Mouse (Mus musculus) left cerebral cortex, adult 2 months (tissue): ENCODE measurements around the gene Slc6a4. TPM values are rescaled to one million over a fixed set of nuclear protein-coding genes. Genes with fewer than 3 reads are reported as not detected.

ENCODE experiments used
- DNase-seq, 2 experiments: peaks; one replicate each; pipeline ENCODE4 v3.0.0; 2021 to 2022; ENCODE audit warnings: low spot score in 2 of 2, mixed read lengths in 1 of 2; ENCODE audit errors: extremely low spot score in 1 of 2
- H3K27ac ChIP-seq: fragments of 200-600 bp; 2 replicates; pipeline ENCODE4 v1.8.1; 2022
- H3K4me3 ChIP-seq: fragments of 200-600 bp; 2 replicates; pipeline ENCODE4 v1.8.1; 2022
- CTCF ChIP-seq: fragments of 200-600 bp; IDR thresholded peaks from 2 replicates; pipeline ENCODE4 v1.8.1; 2022; ENCODE audit warnings: antibody characterized with exemption, mild to moderate bottlenecking, moderate library complexity
- intact Hi-C: fragments of 180-260 bp; cut with DNase I; formaldehyde crosslinking; loops from one replicate; pipeline ENCODE4 v1.15.1; 2025
- long read RNA-seq, 2 experiments: library from polyadenylated mRNA; stranded (forward); transcript quantifications; one replicate each; pipeline ENCODE4 v2.0.0; 2021; ENCODE audit warnings: borderline mapping rate in 2 of 2
- total RNA-seq, 2 experiments: library from RNA; stranded (reverse); gene quantifications; 2 replicates each; pipeline ENCODE4 v1.2.3; 2021

Gene Slc6a4
- under 1 TPM in 1 of 2 experiments, not detected in 1; 0.41 TPM for total RNA-seq
- long read RNA-seq, experiment 1: 0 reads
- long read RNA-seq, experiment 2: 0 reads

DNA sequence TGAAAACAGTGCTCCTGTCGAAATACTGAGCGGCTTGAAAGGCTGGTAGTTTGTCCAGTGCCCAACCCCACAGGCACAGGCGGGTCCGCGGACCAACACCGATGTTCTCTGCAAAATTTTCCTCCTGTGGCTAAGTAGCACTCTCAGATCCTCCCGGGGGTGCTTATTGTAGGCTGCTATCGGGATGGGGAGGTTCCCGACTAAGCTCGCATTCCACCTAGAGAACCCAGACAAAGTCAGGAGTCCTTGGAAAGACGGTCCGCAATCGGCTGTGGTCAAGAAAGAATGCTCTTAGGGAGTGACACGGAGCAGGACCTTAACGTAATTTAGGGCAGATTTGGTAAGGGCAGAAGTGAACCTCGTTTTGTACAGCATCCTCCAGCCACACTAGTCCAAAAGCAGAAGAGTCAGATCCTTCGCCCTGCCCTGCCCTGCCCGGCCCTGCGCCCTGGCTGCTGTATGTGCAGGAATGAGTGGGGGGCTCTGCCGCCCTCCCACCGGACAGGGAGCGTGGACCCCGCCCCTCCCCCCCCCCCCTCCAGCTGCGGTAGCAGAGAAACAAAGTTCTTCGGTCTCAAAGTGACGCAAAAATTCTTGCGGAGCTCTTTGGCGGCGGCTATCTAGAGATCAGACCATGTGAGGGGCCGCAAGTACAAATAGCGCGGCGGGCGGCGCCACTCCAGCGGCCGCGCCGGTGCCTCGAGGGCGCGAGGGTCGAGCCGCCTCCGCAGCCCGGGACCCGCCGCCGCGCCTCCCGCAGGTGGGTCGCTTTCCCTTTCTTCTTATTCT, at the start of gene Slc6a4:
Gene Slc6a4, plus strand, starts transcription at position 688 of the 789 bp plus-strand sequence.
- intact Hi-C loops: loop anchor here (2.0 to 10.0 kb wide), 3 partner anchors 74 to 307 kb away; no protein-coding TSS in a partner anchor
- no peak for DNase-seq
- peak within 1 kb of the TSS; percentile 33 for H3K4me3 ChIP-seq

DNA sequence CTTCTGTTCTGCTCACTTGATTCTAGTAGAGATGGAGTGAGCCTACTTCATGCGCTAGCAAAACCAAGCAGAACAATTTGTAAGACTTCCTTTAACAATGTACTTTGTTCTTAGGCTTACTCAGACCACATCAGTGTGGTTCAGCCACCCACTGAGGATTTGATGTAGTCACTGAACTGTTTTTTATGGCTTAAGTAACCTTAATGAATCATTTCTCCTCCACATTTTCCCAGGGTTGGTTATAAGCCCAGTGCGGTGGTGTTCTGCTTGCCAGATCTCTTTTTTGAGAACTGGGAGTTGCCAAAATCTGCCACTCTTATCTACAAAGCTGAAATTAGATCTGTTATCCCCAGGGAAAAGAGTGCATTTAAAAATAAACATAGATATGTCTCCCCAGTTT, 44.9 kb upstream of the Slc6a4 start:
- TF ChIP-seq CTCF: no peak
- no peak for DNase-seq
- H3K27ac ChIP-seq: no peak overlapping the region
- intact Hi-C loops: no loop called here
- H3K4me3 ChIP-seq: no peak overlapping the region

More for the DNA sequence above, at the start of gene Slc6a4:
- H3K27ac ChIP-seq: no peak within 1 kb of the TSS
- TF ChIP-seq CTCF: no peak

DNA sequence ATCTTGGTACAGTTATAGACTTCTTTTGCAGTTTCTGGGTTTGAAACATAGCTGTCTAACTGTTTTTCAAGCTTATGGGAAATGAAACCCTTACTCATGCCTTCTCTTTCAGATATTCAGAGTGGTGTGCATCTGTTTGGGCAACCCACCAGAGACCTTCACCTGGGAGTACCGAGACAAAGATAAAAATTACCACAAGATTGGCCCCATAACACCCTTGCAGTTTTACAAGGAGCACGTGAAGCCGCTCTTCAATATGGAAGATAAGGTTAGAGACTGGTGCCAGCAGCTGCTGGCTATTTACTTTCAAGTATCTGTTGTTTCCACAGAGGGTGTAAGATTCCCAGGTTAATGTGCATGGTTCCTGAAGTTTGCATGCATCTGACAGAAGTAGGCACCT, 32.7 kb upstream of the Slc6a4 start:
- no peak for DNase-seq

DNA sequence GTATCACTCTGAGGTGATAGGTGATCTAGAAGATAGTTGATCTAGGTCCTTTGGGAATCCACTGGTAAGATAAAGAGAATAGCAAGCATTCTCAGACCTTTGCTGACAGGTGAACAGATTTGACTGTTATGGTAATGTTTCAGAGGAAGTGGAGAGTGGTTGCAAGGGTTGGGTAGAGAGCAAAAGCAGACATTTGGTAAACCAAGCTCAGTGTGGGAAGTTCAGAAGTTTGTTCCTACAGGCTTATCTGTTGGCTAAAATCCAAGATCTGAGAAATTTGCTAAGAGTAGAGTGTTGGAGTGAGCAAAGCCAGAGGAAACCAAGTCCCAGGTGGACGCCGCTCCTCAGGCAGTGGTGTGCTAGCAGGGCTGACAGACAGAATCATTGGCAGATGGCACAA, 28.1 kb upstream of the Slc6a4 start:
- DNase-seq: no peak
- Histone ChIP-seq H3K4me3 (no peak overlapping the region), H3K27ac (no peak overlapping the region)
- no peak for TF ChIP-seq CTCF
- intact Hi-C loops: no loop called here

More for the DNA sequence above, 32.7 kb upstream of the Slc6a4 start:
- intact Hi-C loops: loop anchor here (5.0 kb wide), 1 partner anchor 82 kb away; no protein-coding TSS in a partner anchor
- no peak overlapping the region for H3K4me3 ChIP-seq
- no peak for TF ChIP-seq CTCF
- H3K27ac ChIP-seq: no peak overlapping the region

GRCm38 (mm10) chr11:76974680-76975319, 23.6 kb upstream of the Slc6a4 start:
- H3K27ac ChIP-seq: no peak overlapping the region
- no peak overlapping the region for H3K4me3 ChIP-seq
- TF ChIP-seq CTCF: no peak; the same call in 1 of the 2 replicates
- intact Hi-C loops: no loop called here
- DNase-seq: no peak

DNA sequence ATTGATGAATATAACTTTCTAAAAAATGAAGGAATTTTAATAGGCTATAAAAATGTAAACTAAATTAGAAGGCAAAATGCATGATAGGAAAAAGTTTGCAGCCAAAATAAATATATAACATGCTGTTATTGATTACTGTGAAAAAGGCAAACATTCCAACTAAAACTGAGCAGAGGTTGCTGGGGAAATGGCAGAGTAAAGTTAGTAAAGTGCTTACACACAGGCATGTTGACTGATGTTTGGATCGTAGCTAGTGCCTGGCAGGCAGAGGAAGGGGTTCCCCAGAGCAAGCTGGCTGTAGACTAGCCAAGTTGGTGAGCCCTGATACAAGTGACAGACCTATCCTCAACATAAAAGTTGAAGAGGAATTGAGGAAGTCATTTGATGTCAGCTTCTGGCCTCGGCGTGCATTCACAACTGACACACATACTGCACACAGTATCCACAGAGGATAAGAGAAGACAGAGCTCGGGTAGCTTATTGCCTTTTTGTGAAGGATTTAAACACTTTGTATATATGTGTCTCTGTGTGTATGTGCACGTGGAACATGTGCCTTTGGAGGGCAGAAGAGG, 16.7 kb upstream of the Slc6a4 start:
- intact Hi-C loops: no loop called here
- TF ChIP-seq CTCF: no peak
- Histone ChIP-seq H3K27ac (no peak overlapping the region), H3K4me3 (no peak overlapping the region)
- no peak for DNase-seq

- no peak overlapping the region for H3K4me3 ChIP-seq
- intact Hi-C loops: no loop called here
- no peak for DNase-seq
- no peak for TF ChIP-seq CTCF
- H3K27ac ChIP-seq: no peak overlapping the region
These were observed 16.0 kb upstream of the Slc6a4 start for GRCm38 (mm10) chr11:76982415-76982814.

DNA sequence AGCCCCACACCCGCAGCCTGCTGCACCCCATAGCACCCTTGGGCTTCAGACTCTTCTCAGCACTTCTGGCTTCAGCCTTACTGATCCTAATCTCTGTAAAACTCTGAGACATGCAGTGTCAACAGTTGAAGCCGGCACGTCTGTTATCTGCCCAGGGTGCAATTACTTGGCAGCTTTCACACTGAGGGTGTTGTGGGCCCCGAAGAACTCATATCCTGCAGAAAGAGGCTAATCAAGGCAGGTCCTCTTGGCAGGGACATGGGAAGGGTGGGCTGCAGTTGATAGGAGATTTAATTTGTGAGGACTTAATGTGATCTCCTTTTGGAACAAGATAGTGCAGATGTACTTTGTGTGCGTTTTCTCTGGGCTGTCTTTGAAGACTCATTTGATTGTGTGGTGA, 14.8 kb upstream of the Slc6a4 start:
- Histone ChIP-seq H3K27ac (no peak overlapping the region), H3K4me3 (no peak overlapping the region)
- TF ChIP-seq CTCF: no peak
- intact Hi-C loops: no loop called here
- no peak for DNase-seq

DNA sequence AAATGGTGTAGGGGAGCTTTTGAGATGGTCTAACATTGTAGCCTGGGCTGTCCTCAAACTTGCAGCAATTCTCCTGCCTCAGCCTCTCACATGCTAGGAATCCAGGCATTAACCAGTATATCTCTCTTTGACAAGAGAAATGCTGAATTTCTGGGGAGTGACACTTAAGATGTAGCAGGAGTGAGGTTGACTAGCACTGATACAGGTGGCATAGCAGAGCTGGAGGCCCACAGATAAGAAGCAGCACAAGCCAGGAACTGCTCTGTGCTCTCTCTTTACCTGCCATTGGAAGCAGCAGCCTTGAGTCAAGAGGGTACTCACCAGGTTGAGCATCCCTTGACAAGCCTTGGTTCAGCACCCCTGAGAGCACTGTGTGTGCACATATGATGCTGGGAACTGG, 14.2 kb upstream of the Slc6a4 start:
- intact Hi-C loops: no loop called here
- TF ChIP-seq CTCF: no peak

GRCm38 (mm10) chr11:76990839-76991238, 7.6 kb upstream of the Slc6a4 start:
- intact Hi-C loops: loop anchor here (10.0 kb wide), 1 partner anchor 314 kb away; no protein-coding TSS in a partner anchor

More for the DNA sequence above, 14.2 kb upstream of the Slc6a4 start:
- H3K4me3 ChIP-seq: no peak overlapping the region
- no peak overlapping the region for H3K27ac ChIP-seq
- no peak for DNase-seq

GRCm38 (mm10) chr11:76992886-76993285, 5.5 kb upstream of the Slc6a4 start:
- DNase-seq: no peak
- Histone ChIP-seq H3K4me3 (no peak overlapping the region), H3K27ac (no peak overlapping the region)
- intact Hi-C loops: loop anchor here (10.0 kb wide), 1 partner anchor 312 kb away; no protein-coding TSS in a partner anchor
- TF ChIP-seq CTCF: no peak

More at GRCm38 (mm10) chr11:76990839-76991238, 7.6 kb upstream of the Slc6a4 start:
- no peak for TF ChIP-seq CTCF
- Histone ChIP-seq H3K4me3 (no peak overlapping the region), H3K27ac (no peak overlapping the region)
- DNase-seq: no peak
